Mouse (Mus musculus) layer of hippocampus, adult 9-11 months (tissue): Measurements from ENCODE around the gene Zscan25.
"Not testable (repeated sequence)": the region's sequence is repeated elsewhere in the genome, so short reads cannot be mapped to it uniquely, and the experiment has no call there.

Experiments
- DNase-seq: peaks from one replicate; pipeline ENCODE4 v3.0.0; 2022

The Zscan25 gene

GRCm38 (mm10) chr5:145280371-145281143, at the start of gene Zscan25:
TSS of gene Zscan25 (plus strand) at chr5:145280500.
- DNase-seq: peak; percentile 92

GRCm38 (mm10) chr5:145230641-145231040, 49.7 kb upstream of the Zscan25 start:
- DNase-seq: no peak

- DNase-seq: peak; percentile 98
Observed at GRCm38 (mm10) chr5:145231367-145231871, 48.9 kb upstream of the Zscan25 start, which contains the start of gene Zfp655. TSS of gene Zfp655 (plus strand) at chr5:145231715.

GRCm38 (mm10) chr5:145231893-145232411, 48.3 kb upstream of the Zscan25 start:
- DNase-seq: no peak

- no peak for DNase-seq
Observed at GRCm38 (mm10) chr5:145234636-145235035, 45.7 kb upstream of the Zscan25 start.

GRCm38 (mm10) chr5:145249520-145249919, 30.8 kb upstream of the Zscan25 start:
- DNase-seq: no peak

- DNase-seq: not testable (repeated sequence)
Observed at GRCm38 (mm10) chr5:145273568-145273967, 6.7 kb upstream of the Zscan25 start.

- no peak for DNase-seq
Observed at GRCm38 (mm10) chr5:145279948-145280347, 352 bp upstream of the Zscan25 start.

- DNase-seq: no peak
Observed at GRCm38 (mm10) chr5:145288382-145288781, 8.1 kb downstream of the Zscan25 start.

- DNase-seq: no peak
Observed at GRCm38 (mm10) chr5:145290697-145291096, 10.4 kb downstream of the Zscan25 start.

GRCm38 (mm10) chr5:145292398-145292797, 12.1 kb downstream of the Zscan25 start:
- no peak for DNase-seq

- no peak for DNase-seq
Observed at GRCm38 (mm10) chr5:145300469-145300868, 20.2 kb downstream of the Zscan25 start.

- DNase-seq: not testable (repeated sequence)
Observed at GRCm38 (mm10) chr5:145301796-145302195, 21.5 kb downstream of the Zscan25 start.

GRCm38 (mm10) chr5:145302424-145302823, 22.1 kb downstream of the Zscan25 start:
- no peak for DNase-seq

GRCm38 (mm10) chr5:145306953-145307352, 26.7 kb downstream of the Zscan25 start:
- DNase-seq: not testable (repeated sequence)

GRCm38 (mm10) chr5:145307811-145308210, 27.5 kb downstream of the Zscan25 start:
- DNase-seq: not testable (repeated sequence)

GRCm38 (mm10) chr5:145313845-145314244, 33.5 kb downstream of the Zscan25 start:
- DNase-seq: no peak

- DNase-seq: no peak
Observed at GRCm38 (mm10) chr5:145317141-145317540, 36.8 kb downstream of the Zscan25 start.

GRCm38 (mm10) chr5:145338756-145339155, 58.5 kb downstream of the Zscan25 start:
- DNase-seq: not testable (repeated sequence)
